Mouse (Mus musculus) C2C12 (cell line): ENCODE measurements around the gene Nrm.

Experiments used
- CEBPB ChIP-seq: IDR thresholded peaks from one replicate; pipeline ENCODE4 v1.6.1; 2011; ENCODE audit warnings: low read depth, mild to moderate bottlenecking, control low read depth, moderate library complexity
- CTCF ChIP-seq: IDR thresholded peaks from one replicate; pipeline ENCODE4 v1.5.1; 2011; ENCODE audit not compliant: control insufficient read depth, insufficient read depth, insufficient read length
- MAX ChIP-seq: IDR thresholded peaks from one replicate; pipeline ENCODE4 v1.6.1; 2011; ENCODE audit warnings: mild to moderate bottlenecking, control low read depth
- MYOD1 ChIP-seq: IDR thresholded peaks from one replicate; pipeline ENCODE4 v1.6.1; 2011; ENCODE audit warnings: low read depth; ENCODE audit not compliant: control insufficient read depth, insufficient read length
- MYOG ChIP-seq: IDR thresholded peaks from one replicate; pipeline ENCODE4 v1.6.1; 2011; ENCODE audit not compliant: control insufficient read depth, insufficient read length; ENCODE audit errors: extremely low read depth

GRCm38 (mm10) chr17:35816686-35817085 lies 44.4 kb upstream of the Nrm start:
- TF ChIP-seq CTCF = no peak
- TF ChIP-seq CEBPB = no peak
- no peak for TF ChIP-seq MYOG
- no peak for TF ChIP-seq MAX
- TF ChIP-seq MYOD1 = no peak
